Mouse (Mus musculus): ENCODE measurements around the gene Il17f. TPM values are rescaled to one million over a fixed set of nuclear protein-coding genes. Genes with fewer than 3 reads are reported as not detected.
"Not testable (repeated sequence)": the region's sequence is repeated elsewhere in the genome, so short reads cannot be mapped to it uniquely, and the experiment has no call there.

Il17f gene
- total RNA-seq, 2 experiments from 2014 or later: 0.55 to 0.95 TPM

DNA sequence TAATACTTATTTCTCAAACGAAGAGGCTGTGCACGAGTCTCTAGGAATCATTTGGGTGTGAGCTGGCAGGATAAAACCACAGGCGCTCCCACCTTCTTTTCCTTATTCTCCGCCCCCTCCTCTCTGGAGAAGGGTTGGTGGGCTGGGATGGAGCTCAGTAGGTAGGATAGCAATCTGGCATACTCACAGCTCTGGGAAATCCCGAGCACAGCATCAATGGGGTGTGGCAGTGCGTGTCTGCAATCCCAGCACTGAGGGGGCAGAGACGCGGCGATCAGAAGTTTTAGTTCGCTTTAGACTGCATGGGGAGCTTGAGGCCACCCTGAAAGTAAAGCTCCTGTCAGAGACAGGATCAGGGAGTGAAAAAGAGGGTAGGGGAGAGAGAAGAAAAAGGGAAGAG is 2.0 kb downstream of the Il17f start:
- no peak for DNase-seq (ENCODE audit: low spot score in 2 of 2)

DNA sequence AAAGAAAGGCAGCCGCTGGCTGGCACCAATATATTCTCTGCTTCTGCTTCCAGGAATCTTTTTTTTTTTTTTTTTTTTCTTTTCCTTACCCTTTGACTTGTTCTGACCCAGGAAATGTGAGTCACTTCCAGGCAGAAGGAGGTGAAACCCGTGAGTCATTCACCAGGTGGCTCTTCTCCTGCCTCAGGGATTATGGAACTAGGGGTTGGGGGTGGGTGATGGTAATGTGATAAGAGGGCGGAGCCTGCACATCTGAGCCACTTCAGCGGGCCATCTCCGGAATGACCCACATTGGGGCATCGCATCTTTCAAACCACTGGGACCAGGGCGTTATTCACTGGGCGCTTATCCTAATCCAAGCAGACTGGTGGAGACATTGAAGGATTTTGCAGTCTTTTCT is 3.4 kb downstream of the Il17f start:
- no peak for DNase-seq (ENCODE audit: low spot score in 2 of 2)

GRCm38 (mm10) chr1:20778366-20778765 is 12.1 kb downstream of the Il17f start:
- DNase-seq (ENCODE audit: low spot score in 2 of 2): no peak

- DNase-seq (ENCODE audit: low spot score in 2 of 2): not testable (repeated sequence)
Measured at GRCm38 (mm10) chr1:20774026-20774730, 16.2 kb downstream of the Il17f start.

DNA sequence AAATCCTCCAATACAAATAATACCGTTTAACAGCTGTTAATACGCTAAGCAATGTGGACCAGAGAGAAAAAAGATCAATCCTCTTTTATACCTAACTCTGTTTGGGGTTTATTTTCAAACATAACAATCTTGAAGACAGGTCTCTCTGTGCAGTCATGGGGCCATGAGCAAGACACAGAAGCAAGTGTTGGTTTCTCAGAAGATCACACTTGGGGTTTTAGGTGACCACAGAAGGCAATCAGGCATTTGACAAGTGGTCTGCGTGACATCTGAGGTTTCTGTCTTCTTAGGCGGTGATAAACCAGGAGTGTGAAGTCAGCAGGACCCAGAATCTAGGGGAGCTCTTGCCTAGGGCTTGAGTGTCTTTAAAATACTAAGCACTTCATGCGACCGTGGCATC is 23.9 kb downstream of the Il17f start:
- DNase-seq (ENCODE audit: low spot score in 2 of 2): no peak

- no peak for DNase-seq (ENCODE audit: low spot score in 2 of 2)
Measured at GRCm38 (mm10) chr1:20761411-20761810, 29.0 kb downstream of the Il17f start.

- DNase-seq (ENCODE audit: low spot score in 2 of 2): no peak
Measured at GRCm38 (mm10) chr1:20760331-20760730, 30.1 kb downstream of the Il17f start.

GRCm38 (mm10) chr1:20759799-20760198 is 30.6 kb downstream of the Il17f start:
- DNase-seq (ENCODE audit: low spot score in 2 of 2): peak; percentile 5 to 18

DNA sequence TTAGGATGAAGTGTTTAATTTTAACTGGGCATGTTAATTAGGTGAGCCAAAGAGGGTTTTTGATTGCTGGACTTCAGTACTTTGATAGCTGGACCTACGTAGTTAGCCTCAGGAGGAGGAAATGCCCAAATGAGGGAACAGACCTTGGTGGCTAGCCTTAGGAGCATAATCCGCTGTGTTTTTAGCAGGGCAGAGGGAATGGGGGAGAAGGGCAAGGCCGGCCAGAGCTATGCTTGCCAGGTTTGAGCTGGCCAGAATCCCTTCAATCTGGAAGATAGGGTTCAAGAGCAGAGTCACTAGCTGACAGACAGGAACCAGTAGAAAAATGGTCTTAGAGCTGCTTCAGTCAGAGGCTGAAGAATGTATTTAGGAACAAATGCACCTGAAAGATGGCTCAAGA is 32.8 kb downstream of the Il17f start:
- DNase-seq (ENCODE audit: low spot score in 2 of 2): no peak

- DNase-seq (ENCODE audit: low spot score in 2 of 2): no peak
Measured at GRCm38 (mm10) chr1:20754439-20754838, 36.0 kb downstream of the Il17f start.

DNA sequence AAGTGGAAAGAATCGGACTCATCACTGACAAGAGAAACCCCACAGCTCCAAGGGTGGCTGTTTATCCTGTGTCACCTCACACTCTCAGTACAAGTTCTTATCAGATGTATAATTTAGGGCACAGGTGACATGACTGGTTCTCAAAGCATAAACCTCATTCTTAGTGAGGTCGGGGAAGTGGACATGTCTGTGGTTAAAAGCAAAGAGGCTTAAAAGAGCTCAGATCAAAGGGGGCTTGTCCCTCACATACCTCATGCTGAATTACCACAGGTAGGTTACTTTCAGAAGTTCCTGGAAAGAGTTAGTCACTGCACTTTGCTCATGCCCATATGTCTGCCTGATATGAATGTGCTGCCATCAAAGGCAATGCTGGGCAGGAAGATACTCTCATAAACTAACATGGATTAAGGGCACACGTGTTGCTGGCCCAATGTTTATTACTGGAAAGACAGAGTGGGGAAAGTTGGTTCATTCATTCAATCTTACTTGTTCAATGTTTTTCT is 49.9 kb downstream of the Il17f start:
- DNase-seq (ENCODE audit: low spot score in 2 of 2): no peak

- DNase-seq (ENCODE audit: low spot score in 2 of 2): no peak
Measured at GRCm38 (mm10) chr1:20738483-20738882, 51.9 kb downstream of the Il17f start.

- no peak for DNase-seq (ENCODE audit: low spot score in 2 of 2)
Measured at GRCm38 (mm10) chr1:20736572-20736971, 53.8 kb downstream of the Il17f start.

DNA sequence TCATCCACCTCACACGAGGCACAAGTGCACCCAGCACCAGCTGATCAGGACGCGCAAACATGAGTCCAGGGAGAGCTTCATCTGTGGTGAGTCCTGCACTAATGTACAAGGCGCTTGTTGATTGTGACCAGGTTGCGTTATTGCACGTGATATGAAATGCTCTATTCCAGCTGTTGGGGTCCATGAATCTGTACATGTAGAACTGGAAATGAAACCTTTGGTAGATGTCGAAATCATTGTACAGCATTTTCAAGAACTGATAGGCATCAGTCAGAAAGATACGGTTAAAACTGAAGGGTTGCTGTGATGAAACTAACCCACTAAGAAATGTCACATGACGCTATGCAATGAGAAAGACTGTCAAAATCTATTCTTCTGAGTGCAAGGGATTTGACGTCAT is 59.5 kb downstream of the Il17f start, which contains the start of gene Il17a:
TSS of gene Il17a (plus strand) at position 3 of the 400 bp plus-strand sequence.
- DNase-seq (ENCODE audit: low spot score in 2 of 2): no peak

Other genes starting within 250 kb of the Il17f start
- under 1 TPM; 0.05 to 0.18 TPM for gene Pkhd1, start 172.6 kb downstream of the Il17f start, total RNA-seq (2021)
- gene Il17a, start 59.7 kb downstream of the Il17f start, total RNA-seq (2021): not detected
- 1 to 10 TPM; 5.0 to 6.2 TPM for gene Mcm3, start 29.7 kb upstream of the Il17f start, total RNA-seq (2021)
- gene Paqr8, start 100.0 kb upstream of the Il17f start, total RNA-seq (2021): 100 to 1,000 TPM; 153 to 156 TPM
- gene Efhc1, start 161.0 kb upstream of the Il17f start, total RNA-seq (2021): 1 to 10 TPM; 2.2 to 2.7 TPM

Data from layer of hippocampus, postnatal 14 days (tissue).